Mouse (Mus musculus): ENCODE results near the gene C1qtnf2. TPM values are rescaled to one million over a fixed set of nuclear protein-coding genes. Genes with fewer than 3 reads are reported as not detected.

Gene C1qtnf2
- polyA plus RNA-seq, 1 experiment: 3.3 TPM

- no peaks in the 10 kb centered on the region for H3K4me1 ChIP-seq (ENCODE audit: control insufficient read depth, insufficient read depth, insufficient read length, low read length)
- H3K4me3 ChIP-seq (ENCODE audit: insufficient read depth, low read depth, low read length): no peak overlapping the region
- H3K27ac ChIP-seq (replicated peaks; ENCODE audit: low read depth, low read length): no peak overlapping the region
These were observed 65.8 kb downstream of the C1qtnf2 start for GRCm38 (mm10) chr11:43539863-43540262.

Other genes starting within 250 kb of the C1qtnf2 start
- gene Pttg1, start 48.0 kb upstream of the C1qtnf2 start, polyA plus RNA-seq (2012; ENCODE audit: insufficient read depth, insufficient read length, missing spikeins): 157 and 160 TPM in 2 replicates
- gene Slu7, start 40.5 kb upstream of the C1qtnf2 start, polyA plus RNA-seq (2012; ENCODE audit: insufficient read depth, insufficient read length, missing spikeins): 15.2 and 20.3 TPM in 2 replicates
- gene Ccnjl, start 54.5 kb downstream of the C1qtnf2 start, polyA plus RNA-seq (2012; ENCODE audit: insufficient read depth, insufficient read length, missing spikeins): not detected in 2 replicates
- gene 4933415A04Rik, start 112.8 kb downstream of the C1qtnf2 start, polyA plus RNA-seq (2012; ENCODE audit: insufficient read depth, insufficient read length, missing spikeins): not detected in 2 replicates
- gene Fabp6, start 127.3 kb downstream of the C1qtnf2 start, polyA plus RNA-seq (2012; ENCODE audit: insufficient read depth, insufficient read length, missing spikeins): not detected in 2 replicates
- gene Pwwp2a, start 207.7 kb downstream of the C1qtnf2 start, polyA plus RNA-seq (2012; ENCODE audit: insufficient read depth, insufficient read length, missing spikeins): 7.6 and 7.7 TPM in 2 replicates

All from brown adipose tissue, adult 24 weeks (tissue).